Mouse (Mus musculus) spleen, postnatal 36 days (tissue): ENCODE data around the gene Pth1r.

ENCODE experiments used
- DNase-seq, 2 experiments: peaks; one replicate each; pipeline ENCODE4 v3.0.0; 2022; ENCODE audit warnings: low spot score in 2 of 2, mixed read lengths in 1 of 2

Gene Pth1r

GRCm38 (mm10) chr9:110750404-110751187 is 3.7 kb upstream of the Pth1r start:
- DNase-seq: no peak

DNA sequence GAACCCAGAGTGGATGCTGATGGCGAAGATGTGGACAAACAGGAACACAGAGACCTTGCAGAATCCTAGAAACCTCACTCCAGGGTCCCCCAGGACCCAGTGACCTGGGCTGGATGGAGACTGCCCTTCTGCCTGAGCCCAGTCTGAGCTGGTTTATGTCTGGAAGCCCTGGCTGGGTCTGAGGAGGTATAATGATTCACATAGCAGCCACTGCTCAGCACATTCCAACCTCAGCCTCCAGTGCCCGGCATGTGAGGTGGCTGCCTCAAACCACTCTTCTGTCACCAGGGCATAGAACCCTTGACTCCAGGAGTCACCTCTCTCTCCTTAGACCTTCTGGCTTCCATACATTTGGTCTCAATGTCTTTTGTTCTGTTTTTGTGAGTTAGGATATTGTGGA is 1.5 kb upstream of the Pth1r start:
- no peak for DNase-seq

DNA sequence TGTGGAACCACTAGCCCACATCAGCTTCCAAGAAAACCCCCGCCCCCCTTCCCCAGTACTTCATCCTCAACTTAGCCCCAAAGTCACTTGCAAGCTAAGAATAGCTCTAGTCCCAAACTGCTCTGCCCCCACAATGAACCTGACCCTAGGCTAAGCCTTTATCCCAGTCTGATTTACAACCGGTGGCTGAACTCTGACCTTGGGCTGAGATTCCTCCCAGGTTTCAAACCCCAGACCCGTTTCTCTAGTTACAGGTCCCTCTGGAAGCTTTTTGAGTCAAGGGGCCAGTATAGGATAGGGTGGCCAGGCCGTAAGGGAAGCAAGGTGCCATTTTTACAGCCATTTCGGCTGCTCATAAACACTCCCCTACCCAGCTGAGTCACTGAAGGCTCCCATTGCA is 707 bp downstream of the Pth1r start:
- DNase-seq: no peak

DNA sequence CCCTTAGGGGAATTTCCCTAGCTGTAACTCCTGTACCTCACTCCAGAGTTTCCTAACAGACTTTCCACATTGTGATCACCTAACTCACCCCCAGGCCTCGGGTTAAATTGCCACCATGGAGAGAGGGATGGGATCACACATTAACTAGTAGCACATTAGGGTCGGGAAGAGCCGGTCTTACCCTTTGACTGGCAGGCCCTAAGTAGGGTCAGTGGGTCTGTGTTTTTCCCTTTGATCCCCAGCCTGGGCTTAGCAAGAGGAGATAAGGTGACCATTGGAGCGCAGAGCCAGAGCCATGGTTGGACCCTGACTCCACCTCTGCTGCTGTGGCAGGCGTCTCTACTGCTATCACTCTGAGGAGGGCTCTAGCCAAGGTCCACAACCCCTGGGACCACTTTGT is 1.2 kb downstream of the Pth1r start:
- no peak for DNase-seq

- DNase-seq: no peak
Measured at GRCm38 (mm10) chr9:110743456-110744323, 3.3 kb downstream of the Pth1r start.

DNA sequence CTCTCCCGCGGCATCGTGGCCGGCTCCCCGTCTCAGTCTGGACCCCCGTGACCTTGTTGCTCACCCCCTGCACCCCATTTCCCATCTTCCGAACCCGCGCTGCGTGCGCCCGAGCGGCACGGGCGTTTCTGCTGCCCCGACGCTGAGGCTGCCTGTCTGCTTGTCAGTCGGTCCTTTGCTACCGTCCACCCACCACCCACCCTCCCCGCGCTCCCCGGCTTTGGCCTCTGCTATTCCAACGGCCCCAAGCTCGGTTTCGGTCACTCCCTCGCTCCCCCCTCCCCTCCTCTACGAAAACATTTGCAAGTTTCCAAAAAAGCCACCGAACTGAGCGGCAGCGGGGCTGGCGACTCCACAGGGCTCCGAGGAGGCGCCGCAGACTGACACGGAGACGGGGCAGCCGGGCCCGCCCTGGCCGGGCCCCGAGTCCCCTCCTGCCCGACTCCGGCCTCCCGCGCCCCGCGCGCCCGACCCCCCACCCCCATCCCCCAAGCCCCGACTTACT is 3.9 kb downstream of the Pth1r start:
- DNase-seq: no peak

GRCm38 (mm10) chr9:110742295-110742950 is 4.5 kb downstream of the Pth1r start:
- no peak for DNase-seq

GRCm38 (mm10) chr9:110741711-110742294 is 5.1 kb downstream of the Pth1r start, which contains the start of gene Myl3:
Myl3 (plus strand) TSS chr9:110741861.
- DNase-seq: no peak

- no peak for DNase-seq
Measured at GRCm38 (mm10) chr9:110739961-110740360, 7.0 kb downstream of the Pth1r start.

GRCm38 (mm10) chr9:110738054-110738453 is 8.9 kb downstream of the Pth1r start:
- no peak for DNase-seq

DNA sequence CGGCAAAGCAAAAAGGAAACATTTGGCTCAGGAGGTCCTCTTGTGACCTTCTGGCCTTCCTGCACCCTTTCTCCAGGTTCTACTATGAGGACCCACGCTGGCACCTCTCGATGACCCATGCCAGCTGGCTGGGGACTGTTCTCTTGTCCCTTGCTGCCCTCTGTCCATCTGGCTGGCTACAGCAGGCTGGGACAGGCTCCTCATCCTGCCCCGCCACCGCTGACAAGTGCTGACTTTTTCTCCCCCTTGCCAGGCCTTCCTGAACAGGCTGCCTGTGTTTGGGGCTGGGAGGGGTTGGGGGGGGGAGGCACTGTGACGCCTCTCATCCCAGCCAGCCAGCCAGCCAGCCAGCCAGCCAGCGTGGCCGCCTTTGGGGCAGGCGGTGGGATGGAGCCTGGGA is 10.6 kb downstream of the Pth1r start:
- no peak for DNase-seq

- no peak for DNase-seq
Measured at GRCm38 (mm10) chr9:110734154-110734553, 12.8 kb downstream of the Pth1r start.

DNA sequence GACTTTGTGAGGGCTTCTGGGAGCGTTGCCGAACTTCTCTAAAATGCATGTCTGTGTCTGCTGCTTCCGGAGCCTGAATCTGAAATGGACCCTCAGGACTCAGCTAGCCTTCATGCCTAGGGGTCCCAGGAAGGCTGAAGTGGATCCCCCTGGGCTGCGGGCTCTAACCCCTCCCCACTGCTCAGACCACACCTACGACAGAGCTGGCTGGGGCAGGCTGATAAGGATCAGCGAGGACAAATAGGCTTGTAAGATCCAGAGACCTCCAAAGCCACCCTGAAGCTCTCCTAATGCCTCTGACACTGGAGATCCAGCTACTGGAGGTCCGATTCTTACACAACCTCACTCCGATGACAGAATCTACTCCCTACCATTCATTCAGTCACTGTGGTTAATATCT is 13.8 kb downstream of the Pth1r start:
- no peak for DNase-seq

- peak; percentile 53 to 59 for DNase-seq
Measured at GRCm38 (mm10) chr9:110732623-110733022, 14.3 kb downstream of the Pth1r start.

- DNase-seq: no peak
Measured at GRCm38 (mm10) chr9:110731859-110732258, 15.1 kb downstream of the Pth1r start.

GRCm38 (mm10) chr9:110729841-110730240 is 17.1 kb downstream of the Pth1r start:
- peak; percentile 13 to 30 for DNase-seq

- DNase-seq: no peak
Measured at GRCm38 (mm10) chr9:110726867-110727266, 20.1 kb downstream of the Pth1r start.

- DNase-seq: no peak
Measured at GRCm38 (mm10) chr9:110725721-110726135, 21.2 kb downstream of the Pth1r start.

DNA sequence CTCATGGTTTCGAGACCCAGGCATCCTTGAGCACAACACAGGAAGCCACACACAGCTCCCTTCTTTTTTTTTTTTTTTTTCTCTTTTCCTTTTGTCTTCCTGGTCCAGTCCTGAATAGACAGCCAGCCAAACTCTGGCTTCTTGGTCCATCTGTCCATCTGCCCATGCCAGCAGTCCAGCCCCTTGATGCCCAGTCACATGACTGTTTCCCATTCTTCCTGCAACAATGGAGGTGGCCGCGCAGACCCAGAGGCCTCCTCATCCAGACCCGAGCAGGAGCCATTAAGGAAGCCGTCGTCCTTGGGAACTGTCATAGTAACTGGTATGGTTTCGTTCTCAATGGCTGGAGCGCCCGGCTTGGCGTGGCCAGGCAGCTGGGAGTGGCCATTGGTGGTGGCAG is 24.9 kb downstream of the Pth1r start:
- DNase-seq: no peak

- DNase-seq: no peak
Measured at GRCm38 (mm10) chr9:110719977-110720376, 27.0 kb downstream of the Pth1r start.

DNA sequence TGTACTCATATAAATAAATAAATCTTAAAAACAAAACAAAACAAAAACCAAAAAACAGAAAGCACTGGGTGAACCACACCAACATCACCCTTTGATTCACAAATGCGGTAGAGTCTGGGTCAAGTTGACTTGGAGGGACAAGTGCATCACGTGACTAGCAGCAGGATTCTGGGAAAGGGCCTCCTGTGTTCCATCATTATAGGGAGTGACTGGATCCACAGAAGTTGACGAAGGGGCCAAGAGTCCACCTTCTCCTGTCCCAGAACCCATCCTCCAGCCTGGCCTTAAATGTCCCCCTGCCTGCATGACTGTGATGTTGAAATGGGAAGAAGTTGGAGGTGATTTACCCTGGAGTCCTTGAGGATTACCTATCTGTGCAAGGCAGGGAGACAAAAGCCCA is 28.1 kb downstream of the Pth1r start:
- DNase-seq: no peak

GRCm38 (mm10) chr9:110718071-110718470 is 28.9 kb downstream of the Pth1r start:
- DNase-seq: no peak
